Mouse (Mus musculus): ENCODE measurements around the gene Il17re. TPM values are rescaled to one million over a fixed set of nuclear protein-coding genes. Genes with fewer than 3 reads are reported as not detected.

Gene Il17re
- polyA plus RNA-seq, 1 experiment from 2014 or later: 23.5 TPM

DNA sequence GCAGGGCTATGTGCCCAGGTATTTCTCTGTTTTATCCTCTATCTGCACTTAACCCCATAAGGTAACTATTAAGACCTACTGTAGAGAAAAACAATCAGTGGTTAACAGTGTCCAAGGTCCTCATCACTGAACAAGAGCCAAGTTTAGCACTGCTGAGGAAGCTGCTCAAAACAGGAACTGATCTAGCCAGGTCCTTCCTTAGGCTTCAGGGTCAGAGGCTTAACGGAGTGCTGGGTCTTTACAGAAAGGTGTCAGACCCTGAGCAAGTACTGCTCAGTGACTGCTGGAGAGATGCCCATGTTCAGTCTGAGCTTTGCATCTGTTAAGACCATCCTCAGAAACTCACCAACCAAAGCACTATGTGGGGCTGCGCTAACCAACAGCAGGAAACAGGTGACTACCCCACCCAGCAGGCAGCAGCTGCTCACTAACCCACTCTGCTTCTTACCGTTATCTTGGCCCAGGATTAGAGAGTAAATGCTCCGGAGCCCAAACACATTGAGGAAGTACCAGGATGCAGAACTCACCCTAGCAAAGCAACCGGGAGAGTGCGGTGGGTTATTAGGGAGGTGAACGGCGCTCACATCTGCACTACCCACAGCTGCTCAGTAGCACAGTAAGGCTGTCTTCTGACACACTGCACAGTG lies 59.3 kb downstream of the Il17re start:
- H3K27ac ChIP-seq: no peak overlapping the region
- no peaks in the 10 kb centered on the region for H3K9me3 ChIP-seq
- WGBS: 86% methylated on average over 8 of the region's 8 CpGs
- no peak overlapping the region for H3K4me2 ChIP-seq
- no peak for ATAC-seq (ENCODE audit: borderline replicate concordance, extremely low read depth, low FRiP score, low TSS enrichment)
- H3K36me3 ChIP-seq: peaks cover 88% of the 10 kb centered on the region
- no peak overlapping the region for H3K9ac ChIP-seq
- H3K4me3 ChIP-seq: no peak overlapping the region
- H3K4me1 ChIP-seq: no peaks in the 10 kb centered on the region
- H3K27me3 ChIP-seq: no peaks in the 10 kb centered on the region

Small RNA genes within 50 kb of the gene (microRNA-seq; reads per million reads assigned to microRNA genes)
- gene Gm24387: not detected

Other genes with a start within 250 kb of the Il17re start
- 43.8 and 46.1 TPM in 2 replicates for gene Mtmr14, start 220.6 kb upstream of the Il17re start, polyA plus RNA-seq (2015; fragmentation: Nextera tagmentation; extraction: Ambion mirVana)
- gene Cpne9, start 176.2 kb upstream of the Il17re start, polyA plus RNA-seq (2015; fragmentation: Nextera tagmentation; extraction: Ambion mirVana): 0.05 TPM in 1 of 2 replicates, not detected in the other
- gene Brpf1, start 151.3 kb upstream of the Il17re start, polyA plus RNA-seq (2015; fragmentation: Nextera tagmentation; extraction: Ambion mirVana): 17.0 and 18.3 TPM in 2 replicates
- gene Ogg1, start 131.5 kb upstream of the Il17re start, polyA plus RNA-seq (2015; fragmentation: Nextera tagmentation; extraction: Ambion mirVana): 16.5 and 17.7 TPM in 2 replicates
- 110 and 115 TPM in 2 replicates for gene Camk1, start 114.5 kb upstream of the Il17re start, polyA plus RNA-seq (2015; fragmentation: Nextera tagmentation; extraction: Ambion mirVana)
- gene Tada3, start 80.6 kb upstream of the Il17re start, polyA plus RNA-seq (2015; fragmentation: Nextera tagmentation; extraction: Ambion mirVana): 53.1 and 54.6 TPM in 2 replicates
- gene Arpc4, start 80.4 kb upstream of the Il17re start, polyA plus RNA-seq (2015; fragmentation: Nextera tagmentation; extraction: Ambion mirVana): 399 and 412 TPM in 2 replicates
- 3.0 and 3.9 TPM in 2 replicates for gene Ttll3, start 69.2 kb upstream of the Il17re start, polyA plus RNA-seq (2015; fragmentation: Nextera tagmentation; extraction: Ambion mirVana)
- gene Rpusd3, start 39.1 kb upstream of the Il17re start, polyA plus RNA-seq (2015; fragmentation: Nextera tagmentation; extraction: Ambion mirVana): 19.1 and 20.9 TPM in 2 replicates
- not detected in 2 replicates for gene Cidec, start 22.7 kb upstream of the Il17re start, polyA plus RNA-seq (2015; fragmentation: Nextera tagmentation; extraction: Ambion mirVana)
- gene Jagn1, start 15.9 kb upstream of the Il17re start, polyA plus RNA-seq (2015; fragmentation: Nextera tagmentation; extraction: Ambion mirVana): 77.1 and 82.8 TPM in 2 replicates
- 19.1 and 20.2 TPM in 2 replicates for gene Il17rc, start 12.9 kb downstream of the Il17re start, polyA plus RNA-seq (2015; fragmentation: Nextera tagmentation; extraction: Ambion mirVana)
- 33.1 and 36.3 TPM in 2 replicates for gene Creld1, start 24.8 kb downstream of the Il17re start, polyA plus RNA-seq (2015; fragmentation: Nextera tagmentation; extraction: Ambion mirVana)
- gene Prrt3, start 43.4 kb downstream of the Il17re start, polyA plus RNA-seq (2015; fragmentation: Nextera tagmentation; extraction: Ambion mirVana): 0.17 and 0.21 TPM in 2 replicates
- gene Emc3, start 73.2 kb downstream of the Il17re start, polyA plus RNA-seq (2015; fragmentation: Nextera tagmentation; extraction: Ambion mirVana): 101 and 103 TPM in 2 replicates
- gene Fancd2, start 73.2 kb downstream of the Il17re start, polyA plus RNA-seq (2015; fragmentation: Nextera tagmentation; extraction: Ambion mirVana): 13.3 and 14.6 TPM in 2 replicates
- not detected in 2 replicates for gene Fancd2os, start 142.2 kb downstream of the Il17re start, polyA plus RNA-seq (2015; fragmentation: Nextera tagmentation; extraction: Ambion mirVana)
- gene Brk1, start 146.3 kb downstream of the Il17re start, polyA plus RNA-seq (2015; fragmentation: Nextera tagmentation; extraction: Ambion mirVana): 223 and 224 TPM in 2 replicates
- 41.0 and 45.8 TPM in 2 replicates for gene Vhl, start 165.5 kb downstream of the Il17re start, polyA plus RNA-seq (2015; fragmentation: Nextera tagmentation; extraction: Ambion mirVana)
- gene Irak2, start 180.0 kb downstream of the Il17re start, polyA plus RNA-seq (2015; fragmentation: Nextera tagmentation; extraction: Ambion mirVana): 5.2 and 6.4 TPM in 2 replicates
- gene Tatdn2, start 238.6 kb downstream of the Il17re start, polyA plus RNA-seq (2015; fragmentation: Nextera tagmentation; extraction: Ambion mirVana): 0.37 and 0.67 TPM in 2 replicates